Mouse (Mus musculus) limb, embryonic 13.5 days (tissue): ENCODE results near the gene Stab1. TPM values are rescaled to one million over a fixed set of nuclear protein-coding genes. Genes with fewer than 3 reads are reported as not detected.

Source experiments
- ATAC-seq: fragments of 200-750 bp; cut with Nextera tagmentation; 2 replicates; pipeline ENCODE4 v1.8.0; 2017; ENCODE audit warnings: low read depth, moderate number of reproducible peaks, moderate TSS enrichment; ENCODE audit not compliant: low FRiP score
- H3K27ac ChIP-seq: fragments of 300-500 bp; sonication (generic); 2 replicates; pipeline ENCODE4 v1.5.1; 2015; ENCODE audit warnings: inconsistent platforms, mild to moderate bottlenecking, moderate library complexity
- H3K27me3 ChIP-seq: fragments of 300-500 bp; sonication (generic); 2 replicates; pipeline ENCODE4 v1.6.1; 2015; ENCODE audit warnings: mild to moderate bottlenecking, inconsistent platforms
- H3K36me3 ChIP-seq: fragments of 300-500 bp; sonication (generic); 2 replicates; pipeline ENCODE4 v1.6.1; 2015; ENCODE audit warnings: inconsistent platforms, mild to moderate bottlenecking, moderate library complexity
- H3K4me1 ChIP-seq: fragments of 300-500 bp; sonication (generic); 2 replicates; pipeline ENCODE4 v1.6.1; 2015; ENCODE audit warnings: inconsistent platforms
- H3K4me2 ChIP-seq: fragments of 300-500 bp; sonication (generic); replicated peaks from 2 replicates; pipeline ENCODE4 v1.6.1; 2015; ENCODE audit warnings: inconsistent platforms, mild to moderate bottlenecking, moderate library complexity
- H3K4me3 ChIP-seq: fragments of 300-500 bp; sonication (generic); 2 replicates; pipeline ENCODE4 v1.5.1; 2015; ENCODE audit warnings: moderate library complexity, mild to moderate bottlenecking, inconsistent platforms
- H3K9ac ChIP-seq: fragments of 300-500 bp; sonication (generic); 2 replicates; pipeline ENCODE4 v1.6.1; 2015; ENCODE audit warnings: mild to moderate bottlenecking, inconsistent platforms
- H3K9me3 ChIP-seq: fragments of 300-500 bp; sonication (generic); 2 replicates; pipeline ENCODE4 v1.6.1; 2016; ENCODE audit warnings: inconsistent platforms
- WGBS: fragments of 180-500 bp; shearing (Covaris S2); methylation state at CpG from one replicate; pipeline ENCODE4 v1.1.7; 2015; 5-methylcytosine and 5-hydroxymethylcytosine counted together
- polyA plus RNA-seq: library from polyadenylated mRNA; unstranded; fragments of >200 nt; fragmentation: Nextera tagmentation; extraction: Ambion mirVana; gene quantifications from 2 replicates; pipeline ENCODE4 v1.2.1, GENCODE M21; 2015

Gene Stab1
- 26.2 and 29.4 TPM in 2 replicates for polyA plus RNA-seq

DNA sequence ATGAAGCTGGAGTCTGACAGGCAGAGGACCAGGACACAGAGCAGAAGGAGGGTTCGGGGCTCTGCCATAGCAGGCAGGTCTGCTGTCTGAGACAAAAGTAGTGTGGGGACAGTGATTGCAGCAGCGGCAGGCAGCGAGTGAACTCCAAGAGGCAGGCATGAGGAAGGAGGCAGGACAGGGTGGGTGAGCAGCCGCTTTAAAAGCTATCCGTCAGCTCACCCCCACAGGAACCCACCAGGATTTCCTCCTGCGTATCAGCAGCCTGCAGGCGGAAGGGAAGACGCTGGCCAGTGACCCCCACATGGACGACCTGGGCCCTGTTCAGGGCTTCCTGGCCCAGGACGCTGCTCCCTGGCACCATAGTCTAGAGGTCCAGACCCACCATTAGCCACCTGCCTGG, at the start of gene Stab1:
TSS of gene Stab1 (minus strand) at position 217 of the 400 bp plus-strand sequence.
- 39% methylated on average over 10 of the region's 10 CpGs for WGBS
- peak within 1 kb of the TSS; percentile 24 for H3K4me2 ChIP-seq
- peak within 1 kb of the TSS; percentile 39; the same call in 1 of the 2 replicates for H3K27ac ChIP-seq

DNA sequence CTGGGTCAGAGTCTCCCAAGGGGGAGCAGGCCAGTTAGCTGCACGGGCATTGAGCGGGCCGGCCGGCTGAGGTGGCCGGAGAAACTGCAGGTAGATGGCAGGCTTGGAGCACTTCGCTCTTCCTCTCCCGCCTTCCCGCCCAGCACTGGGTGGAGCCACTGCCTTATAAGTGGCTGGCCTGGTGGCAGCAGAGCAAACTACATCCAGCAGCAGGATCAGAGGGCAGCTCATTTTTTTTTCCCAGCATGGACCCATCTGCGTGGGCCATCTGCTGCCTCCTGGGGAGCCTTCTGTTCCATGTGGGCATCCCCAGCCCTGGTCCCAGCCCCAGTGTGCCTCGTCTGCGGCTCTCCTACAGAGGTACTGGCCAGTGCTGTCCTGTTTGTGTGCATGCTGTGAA, 49.2 kb upstream of the Stab1 start, which contains the start of gene Sema3g:
TSS of gene Sema3g (plus strand) at position 195 of the 400 bp plus-strand sequence.
- no peaks in the 10 kb centered on the region for H3K27me3 ChIP-seq
- peak within 1 kb of the TSS; percentile 7; the same call in 1 of the 2 replicates for H3K4me3 ChIP-seq
- no peaks in the 10 kb centered on the region for H3K36me3 ChIP-seq
- no peaks in the 10 kb centered on the region for H3K9me3 ChIP-seq
- peak within 1 kb of the TSS; percentile 39 for H3K9ac ChIP-seq
- H3K4me1 ChIP-seq = peaks cover 19% of the 10 kb centered on the region; the same call in 1 of the 2 replicates
- WGBS = 7% methylated on average over 11 of the region's 11 CpGs
- peak; percentile 35; the same call in 1 of the 2 replicates for ATAC-seq
- H3K27ac ChIP-seq = no peak within 1 kb of the TSS
- H3K4me2 ChIP-seq = peak within 1 kb of the TSS; percentile 46

More for the DNA sequence above, at the start of gene Stab1:
- Histone ChIP-seq H3K36me3 (peaks cover 37% of the 10 kb centered on the region), H3K4me1 (peaks cover 36% of the 10 kb centered on the region), H3K9ac (peak within 1 kb of the TSS; percentile 27; the same call in 1 of the 2 replicates), H3K4me3 (peak within 1 kb of the TSS; percentile 20), H3K27me3 (no peaks in the 10 kb centered on the region), H3K9me3 (no peaks in the 10 kb centered on the region)
- no peak for ATAC-seq

DNA sequence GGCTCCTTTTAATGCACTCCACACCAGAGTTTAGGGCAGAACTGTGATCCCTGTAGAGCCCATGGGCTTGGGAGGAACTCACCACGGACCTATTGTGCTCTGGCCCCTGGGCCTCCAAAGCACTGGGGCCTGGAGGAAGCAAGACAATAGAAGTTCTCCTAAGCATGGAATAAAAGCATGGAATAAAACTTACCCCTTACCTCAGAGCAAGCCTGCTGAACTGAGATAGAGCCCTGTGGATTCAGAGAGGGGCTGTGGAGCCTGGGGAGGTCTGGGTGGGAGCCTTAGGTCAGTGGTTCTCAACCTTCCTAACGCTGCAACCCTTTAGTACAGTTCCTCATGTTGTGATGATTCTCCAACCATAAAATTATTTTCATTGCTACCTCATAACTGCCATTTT, 48.4 kb upstream of the Stab1 start, which contains the start of gene Nisch:
TSS of gene Nisch (minus strand) at position 101 of the 400 bp plus-strand sequence.
- Histone ChIP-seq H3K4me3 (peak within 1 kb of the TSS; percentile 7; the same call in 1 of the 2 replicates), H3K27me3 (no peaks in the 10 kb centered on the region), H3K36me3 (no peaks in the 10 kb centered on the region), H3K9ac (peak within 1 kb of the TSS; percentile 39), H3K27ac (no peak within 1 kb of the TSS), H3K4me2 (peak within 1 kb of the TSS; percentile 46), H3K4me1 (peaks cover 26% of the 10 kb centered on the region; the same call in 1 of the 2 replicates), H3K9me3 (no peaks in the 10 kb centered on the region)
- 81% methylated on average over 2 of the region's 2 CpGs for WGBS
- no peak for ATAC-seq

DNA sequence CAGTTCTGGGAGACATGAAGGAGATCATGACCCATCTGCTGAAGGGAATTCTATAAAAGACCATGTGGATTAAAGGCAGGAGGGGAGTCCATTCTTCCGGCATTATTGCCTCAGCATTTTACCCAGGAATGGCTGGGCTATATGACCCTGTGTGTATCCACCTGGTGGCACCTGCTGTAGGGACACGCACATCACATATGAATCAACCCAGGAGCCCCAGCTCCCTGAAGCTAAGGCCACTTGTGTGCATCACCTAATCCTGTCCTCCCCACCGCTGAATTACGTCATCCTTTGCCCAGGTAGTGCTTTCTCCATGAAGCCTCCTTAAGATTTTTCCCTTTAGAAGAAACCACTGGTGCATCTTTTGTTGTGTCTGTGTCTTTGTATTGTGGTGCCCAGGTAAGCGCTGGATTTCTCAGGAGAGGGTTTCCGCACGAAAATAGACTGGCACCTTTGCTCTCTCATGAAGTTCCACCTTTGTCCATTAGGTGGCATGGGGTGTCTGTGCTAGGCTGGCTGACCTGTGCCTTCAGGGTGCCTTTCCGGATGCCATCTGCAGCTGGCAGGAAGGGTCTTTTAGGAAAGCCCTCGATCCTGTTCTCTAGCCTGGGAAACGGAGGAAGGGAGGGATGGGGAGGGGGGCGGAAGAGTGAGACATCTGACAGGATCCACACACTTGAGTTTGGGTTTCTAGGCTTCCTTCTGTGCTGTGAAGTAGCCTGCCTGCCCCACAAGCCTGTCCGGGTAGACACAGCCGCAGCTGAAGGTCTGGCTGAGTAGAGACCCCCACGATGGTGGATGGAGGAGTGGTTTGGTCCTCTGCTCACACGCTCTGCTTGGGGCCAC, 46.9 kb upstream of the Stab1 start:
- 32% methylated on average over 15 of the region's 15 CpGs for WGBS
- H3K4me2 ChIP-seq = peak overlapping the region; percentile 26; the same call in 1 of the 2 replicates
- no peaks in the 10 kb centered on the region for H3K9me3 ChIP-seq
- no peaks in the 10 kb centered on the region for H3K27me3 ChIP-seq
- H3K4me1 ChIP-seq = peaks cover 26% of the 10 kb centered on the region; the same call in 1 of the 2 replicates
- no peak overlapping the region for H3K4me3 ChIP-seq
- no peak overlapping the region for H3K9ac ChIP-seq
- H3K36me3 ChIP-seq = no peaks in the 10 kb centered on the region
- no peak; the same call in 1 of the 2 replicates for ATAC-seq
- H3K27ac ChIP-seq = no peak overlapping the region

DNA sequence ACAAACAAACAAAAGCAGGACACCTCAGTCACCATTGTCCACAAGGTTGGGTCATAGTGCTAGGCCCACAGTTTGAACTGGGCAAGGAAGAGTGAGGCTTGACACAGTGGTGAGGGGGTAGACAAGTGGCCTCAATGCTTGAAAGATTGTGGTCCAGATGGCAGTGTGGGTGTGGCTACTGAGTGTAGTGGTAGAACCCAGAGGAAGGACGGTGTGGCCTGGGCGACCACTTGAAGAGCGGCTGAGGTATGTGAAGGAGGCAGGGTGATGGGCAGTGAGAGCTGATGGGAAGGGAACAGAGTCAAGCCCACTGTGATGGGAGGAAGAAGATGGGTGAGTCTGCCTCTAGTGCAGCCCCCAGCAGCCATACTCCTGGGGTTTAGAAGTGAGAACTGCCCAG, 46.2 kb upstream of the Stab1 start:
- 87% methylated on average over 3 of the region's 3 CpGs for WGBS
- Histone ChIP-seq H3K9me3 (no peaks in the 10 kb centered on the region), H3K4me1 (peaks cover 26% of the 10 kb centered on the region; the same call in 1 of the 2 replicates), H3K9ac (no peak overlapping the region), H3K27me3 (no peaks in the 10 kb centered on the region), H3K27ac (no peak overlapping the region), H3K4me3 (no peak overlapping the region), H3K4me2 (no peak overlapping the region), H3K36me3 (no peaks in the 10 kb centered on the region)
- ATAC-seq = no peak

DNA sequence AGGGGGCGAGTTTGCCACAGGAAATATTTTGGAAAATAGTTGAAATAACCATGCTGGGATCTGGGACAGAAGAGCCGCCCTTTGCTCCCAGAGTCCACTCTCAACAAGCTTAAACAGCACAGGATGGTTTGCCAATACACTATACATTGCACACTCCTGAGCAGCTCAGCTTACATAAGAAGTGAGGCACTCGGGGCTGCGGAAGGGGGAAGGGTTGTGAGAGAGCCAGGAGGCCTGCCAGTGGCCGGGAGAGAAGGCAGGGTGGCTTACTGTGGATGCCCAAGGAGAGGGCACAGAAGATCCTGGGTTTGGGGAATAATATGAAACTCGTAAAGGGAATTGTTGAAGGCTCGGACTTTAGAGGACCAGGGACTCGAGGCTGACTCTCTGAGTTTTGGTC, 45.4 kb upstream of the Stab1 start:
- H3K4me1 ChIP-seq = peaks cover 26% of the 10 kb centered on the region; the same call in 1 of the 2 replicates
- no peak overlapping the region; the same call in 1 of the 2 replicates for H3K27ac ChIP-seq
- no peaks in the 10 kb centered on the region for H3K9me3 ChIP-seq
- no peak overlapping the region for H3K4me3 ChIP-seq
- H3K36me3 ChIP-seq = no peaks in the 10 kb centered on the region
- WGBS = 59% methylated on average over 8 of the region's 8 CpGs
- no peak overlapping the region for H3K4me2 ChIP-seq
- no peak overlapping the region for H3K9ac ChIP-seq
- H3K27me3 ChIP-seq = no peaks in the 10 kb centered on the region
- ATAC-seq = no peak

DNA sequence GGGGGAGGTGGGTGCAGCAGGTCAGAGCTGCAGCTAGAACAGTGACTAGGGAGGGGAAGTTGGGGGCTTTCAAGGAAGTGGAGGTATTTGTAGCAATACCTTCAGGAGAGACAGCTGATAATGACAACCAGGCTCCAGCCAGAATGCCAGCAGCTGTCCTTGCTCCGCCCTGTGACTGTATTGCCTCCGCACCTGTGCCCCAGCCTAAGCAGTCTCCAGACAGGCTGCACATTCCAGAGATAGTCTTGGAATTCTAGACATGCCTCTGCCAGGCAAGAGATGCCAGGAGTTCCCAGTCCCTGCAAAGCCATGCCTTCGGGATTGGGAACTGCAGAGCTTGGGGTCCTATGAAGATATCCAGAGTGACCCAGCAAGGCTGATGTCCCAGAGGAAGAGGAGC, 44.1 kb upstream of the Stab1 start:
- WGBS = 66% methylated on average over 3 of the region's 3 CpGs
- Histone ChIP-seq H3K4me2 (no peak overlapping the region), H3K27ac (no peak overlapping the region), H3K4me3 (no peak overlapping the region), H3K9me3 (no peaks in the 10 kb centered on the region), H3K4me1 (peaks cover 19% of the 10 kb centered on the region; the same call in 1 of the 2 replicates), H3K36me3 (no peaks in the 10 kb centered on the region), H3K27me3 (no peaks in the 10 kb centered on the region), H3K9ac (no peak overlapping the region)
- ATAC-seq = no peak

DNA sequence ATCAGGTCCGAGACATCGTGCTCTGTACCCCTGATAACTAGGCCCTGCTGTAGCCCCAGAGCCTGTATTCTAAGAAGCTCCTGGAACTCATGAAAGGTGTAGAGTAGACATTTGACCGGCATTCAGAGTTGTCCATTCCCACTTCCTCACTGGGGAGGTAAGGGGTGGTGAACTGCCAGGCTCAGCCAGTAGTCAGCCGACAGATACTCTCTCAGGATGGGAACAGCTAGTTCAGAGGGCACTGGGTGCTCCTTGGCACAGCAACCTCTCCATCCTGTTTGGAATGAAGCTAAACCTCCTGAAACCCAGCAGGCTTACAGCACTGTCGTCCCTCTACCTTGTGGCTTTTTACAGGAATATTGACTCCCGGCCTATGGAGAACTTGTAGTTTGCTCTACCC, 43.4 kb upstream of the Stab1 start:
- 88% methylated on average over 6 of the region's 6 CpGs for WGBS

DNA sequence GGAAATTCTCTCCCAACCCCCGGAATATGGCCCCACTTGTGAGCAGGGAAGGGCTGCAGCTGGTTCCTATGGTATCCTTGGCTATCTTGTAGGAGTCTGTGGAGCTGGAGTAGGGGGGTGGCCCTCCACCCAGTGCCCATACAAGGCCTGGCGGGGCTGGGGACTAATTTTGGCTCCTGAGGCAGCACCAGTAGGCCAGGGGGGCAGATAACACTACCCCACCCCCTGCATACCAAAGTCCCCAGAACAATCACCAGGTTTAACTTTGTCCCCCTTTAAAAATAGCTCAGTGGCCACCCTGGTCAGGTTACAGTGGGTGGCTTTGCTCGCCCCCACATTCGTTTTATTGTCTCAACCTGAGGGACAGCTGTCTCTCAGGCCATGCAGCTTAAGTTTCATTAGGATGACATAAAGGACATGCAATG, 40.7 kb upstream of the Stab1 start:
- Histone ChIP-seq H3K27ac (no peak overlapping the region), H3K4me2 (no peak overlapping the region), H3K9me3 (no peaks in the 10 kb centered on the region), H3K4me1 (peaks cover 30% of the 10 kb centered on the region), H3K4me3 (no peak overlapping the region), H3K27me3 (no peaks in the 10 kb centered on the region), H3K9ac (peak overlapping the region; percentile 35; the same call in 1 of the 2 replicates), H3K36me3 (peaks cover 9% of the 10 kb centered on the region)
- peak; percentile 13; the same call in 1 of the 2 replicates for ATAC-seq
- 61% methylated on average over 4 of the region's 4 CpGs for WGBS

More for the DNA sequence above, 43.4 kb upstream of the Stab1 start:
- H3K36me3 ChIP-seq = no peaks in the 10 kb centered on the region
- no peaks in the 10 kb centered on the region for H3K9me3 ChIP-seq
- no peak overlapping the region for H3K4me2 ChIP-seq
- H3K9ac ChIP-seq = no peak overlapping the region
- no peaks in the 10 kb centered on the region for H3K27me3 ChIP-seq
- ATAC-seq = no peak
- H3K4me1 ChIP-seq = peaks cover 19% of the 10 kb centered on the region
- H3K27ac ChIP-seq = no peak overlapping the region
- no peak overlapping the region for H3K4me3 ChIP-seq

DNA sequence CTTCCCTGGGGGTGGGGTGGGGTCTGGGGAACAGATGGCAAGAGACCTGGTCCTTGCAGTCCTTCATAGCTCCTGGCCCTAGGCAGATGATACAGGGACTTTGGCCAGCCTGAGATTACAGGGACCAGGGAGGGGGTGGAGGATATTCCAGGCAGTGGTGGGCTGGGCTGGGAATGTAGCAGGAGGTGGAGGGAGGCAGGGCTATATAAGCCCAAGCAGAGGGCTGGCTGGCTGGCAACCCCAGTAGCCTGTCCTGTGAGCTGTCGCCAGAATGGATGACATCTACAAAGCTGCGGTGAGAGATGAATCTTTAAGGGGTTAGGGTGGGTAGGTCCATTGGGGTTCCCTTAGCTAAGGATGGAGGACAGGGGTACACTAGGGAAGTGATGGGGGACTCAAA, 39.6 kb upstream of the Stab1 start, which contains the start of gene Tnnc1:
TSS of gene Tnnc1 (plus strand) at position 229 of the 400 bp plus-strand sequence.
- Histone ChIP-seq H3K4me2 (peak within 1 kb of the TSS; percentile 93), H3K9ac (peak within 1 kb of the TSS; percentile 95), H3K27me3 (no peaks in the 10 kb centered on the region), H3K27ac (peak within 1 kb of the TSS; percentile 39; the same call in 1 of the 2 replicates), H3K9me3 (no peaks in the 10 kb centered on the region), H3K4me3 (peak within 1 kb of the TSS; percentile 78), H3K36me3 (peaks cover 19% of the 10 kb centered on the region), H3K4me1 (peaks cover 34% of the 10 kb centered on the region)
- ATAC-seq = no peak
- WGBS = 55% methylated on average over 2 of the region's 2 CpGs

DNA sequence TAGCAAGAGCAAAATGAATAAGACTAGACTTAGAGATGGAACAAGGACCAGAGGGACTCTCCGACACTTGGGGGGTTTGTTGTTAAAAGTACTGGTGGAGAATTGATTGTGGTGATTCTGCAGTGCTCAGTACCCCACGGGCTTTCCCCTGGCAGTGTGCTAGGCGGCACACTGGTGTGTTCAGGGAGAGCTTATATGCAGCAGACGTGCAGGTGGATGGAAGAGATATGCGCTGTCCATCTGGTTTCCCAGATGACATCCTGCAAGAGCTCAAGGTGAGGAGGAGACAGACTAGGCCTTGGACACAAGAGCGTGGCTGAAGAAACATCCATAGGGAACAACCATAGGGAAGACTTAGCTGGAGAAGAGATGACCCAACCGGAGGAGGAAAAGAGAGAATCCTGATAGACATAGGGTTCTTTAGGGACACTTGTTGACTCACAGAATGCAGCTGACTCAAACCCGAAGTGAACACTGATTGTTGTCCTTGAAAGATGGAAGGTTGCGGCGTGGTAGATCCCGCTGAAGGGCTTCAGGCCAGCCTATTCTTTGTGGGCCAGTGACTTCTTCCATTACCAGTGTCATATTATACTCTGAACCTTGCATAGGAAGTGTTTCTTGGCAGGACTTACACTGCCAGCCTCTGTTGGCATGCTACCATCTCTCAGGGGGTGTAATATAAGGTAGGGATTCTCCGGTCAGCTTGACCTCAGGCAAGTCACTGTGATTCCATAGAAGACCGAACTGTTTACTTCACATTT, 38.8 kb upstream of the Stab1 start:
- H3K9me3 ChIP-seq = no peaks in the 10 kb centered on the region
- H3K4me3 ChIP-seq = peak overlapping the region; percentile 78
- peaks cover 26% of the 10 kb centered on the region for H3K4me1 ChIP-seq
- H3K9ac ChIP-seq = peak overlapping the region; percentile 95
- WGBS = 81% methylated on average over 13 of the region's 13 CpGs
- peak overlapping the region; percentile 93 for H3K4me2 ChIP-seq
- no peaks in the 10 kb centered on the region for H3K27me3 ChIP-seq
- peaks cover 28% of the 10 kb centered on the region for H3K36me3 ChIP-seq
- H3K27ac ChIP-seq = peak overlapping the region; percentile 28; the same call in 1 of the 2 replicates
- ATAC-seq = peak; percentile 7; the same call in 1 of the 2 replicates
